Mouse (Mus musculus) neutrophil, adult 5-6 weeks (primary cell): ENCODE measurements around the gene Tmco2. TPM values are rescaled to one million over a fixed set of nuclear protein-coding genes. Genes with fewer than 3 reads are reported as not detected.
A peak's percentile ranks its signal among the peaks of the same experiment; 100 is the strongest.
"Not testable (repeated sequence)": the region's sequence is repeated elsewhere in the genome, so short reads cannot be mapped to it uniquely, and the experiment has no call there.

Experiments used
- ATAC-seq: fragments of 151-379, 151-347 bp; 2 replicates; pipeline ENCODE4 v1.8.0; 2017; ENCODE audit warnings: mild to moderate bottlenecking, moderate TSS enrichment; ENCODE audit not compliant: insufficient number of reproducible peaks, poor library complexity, low FRiP score, severe bottlenecking; ENCODE audit errors: extremely low read depth
- total RNA-seq: library from RNA; stranded (forward); fragments of 200-1000 nt; gene quantifications from 2 replicates; pipeline ENCODE4 v1.2.3, GENCODE M21; 2017

Gene Tmco2
- total RNA-seq = not detected in 2 replicates

- ATAC-seq = no peak
Observed at GRCm38 (mm10) chr4:121109126-121109525, at the start of gene Tmco2. Gene Tmco2, minus strand, starts transcription at chr4:121109226.

- no peak for ATAC-seq
Observed at GRCm38 (mm10) chr4:121103304-121103703, 5.7 kb downstream of the Tmco2 start.

GRCm38 (mm10) chr4:121097650-121098378 is 11.2 kb downstream of the Tmco2 start, which contains the start of gene Zmpste24:
Gene Zmpste24, minus strand, starts transcription at chr4:121098241.
- ATAC-seq = peak; percentile 87

GRCm38 (mm10) chr4:121090211-121090610 is 18.8 kb downstream of the Tmco2 start:
- no peak for ATAC-seq

- no peak for ATAC-seq
Observed at GRCm38 (mm10) chr4:121088696-121089095, 20.3 kb downstream of the Tmco2 start.

GRCm38 (mm10) chr4:121084506-121084905 is 24.5 kb downstream of the Tmco2 start:
- no peak for ATAC-seq

GRCm38 (mm10) chr4:121080395-121080794 is 28.6 kb downstream of the Tmco2 start:
- no peak for ATAC-seq

GRCm38 (mm10) chr4:121077915-121078646 is 30.9 kb downstream of the Tmco2 start:
- ATAC-seq = no peak

- ATAC-seq = no peak
Observed at GRCm38 (mm10) chr4:121074250-121074649, 34.8 kb downstream of the Tmco2 start.

GRCm38 (mm10) chr4:121065336-121065735 is 43.7 kb downstream of the Tmco2 start:
- ATAC-seq = no peak

- not testable (repeated sequence) for ATAC-seq
Observed at GRCm38 (mm10) chr4:121059218-121059617, 49.8 kb downstream of the Tmco2 start.

GRCm38 (mm10) chr4:121057032-121057431 is 52.0 kb downstream of the Tmco2 start:
- no peak for ATAC-seq

GRCm38 (mm10) chr4:121056342-121056741 is 52.7 kb downstream of the Tmco2 start:
- peak; percentile 34; the same call in 1 of the 2 replicates for ATAC-seq

Other genes starting within 250 kb of the Tmco2 start
- 10.8 and 16.9 TPM in 2 replicates for gene Exo5, start 184.2 kb downstream of the Tmco2 start, total RNA-seq
- 4.8 and 10.3 TPM in 2 replicates for gene Zfp69, start 157.5 kb downstream of the Tmco2 start, total RNA-seq
- gene Smap2, start 92.0 kb downstream of the Tmco2 start, total RNA-seq = 209 and 239 TPM in 2 replicates
- gene Col9a2, start 69.8 kb downstream of the Tmco2 start, total RNA-seq = 0.61 TPM in 1 of 2 replicates, not detected in the other
- 25.0 and 25.9 TPM in 2 replicates for gene Zmpste24, start 11.0 kb downstream of the Tmco2 start, total RNA-seq
- 127 and 138 TPM in 2 replicates for gene Rlf, start 105.9 kb upstream of the Tmco2 start, total RNA-seq
- 0.49 TPM in 1 of 2 replicates, not detected in the other for gene Gm12888, start 215.7 kb upstream of the Tmco2 start, total RNA-seq